Mouse (Mus musculus): ENCODE measurements around the gene Ermap.

The Ermap gene

DNA sequence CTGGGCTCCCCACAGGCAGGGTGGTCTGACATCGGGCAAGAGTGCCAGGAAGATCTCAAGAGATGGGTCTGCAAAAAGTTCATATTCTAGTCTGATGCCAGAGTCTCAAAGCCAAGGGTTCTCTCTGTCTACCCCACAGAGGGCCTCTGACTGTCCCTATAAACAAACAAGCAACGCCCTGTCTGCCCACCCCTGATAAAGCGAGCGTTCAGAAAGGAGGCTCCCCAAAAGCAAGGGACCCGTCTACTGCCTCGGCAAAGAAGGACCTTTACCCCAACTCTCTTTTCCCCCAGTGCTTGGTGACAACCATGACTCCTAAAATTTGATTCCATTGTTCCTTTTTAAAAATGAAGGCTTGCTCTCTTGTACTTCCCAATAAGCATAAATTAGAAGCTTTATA, at the start of gene Ermap:
Gene Ermap, minus strand, starts transcription at position 148 of the 400 bp plus-strand sequence.
- no peak for DNase-seq (ENCODE audit: low read depth, low spot score)

DNA sequence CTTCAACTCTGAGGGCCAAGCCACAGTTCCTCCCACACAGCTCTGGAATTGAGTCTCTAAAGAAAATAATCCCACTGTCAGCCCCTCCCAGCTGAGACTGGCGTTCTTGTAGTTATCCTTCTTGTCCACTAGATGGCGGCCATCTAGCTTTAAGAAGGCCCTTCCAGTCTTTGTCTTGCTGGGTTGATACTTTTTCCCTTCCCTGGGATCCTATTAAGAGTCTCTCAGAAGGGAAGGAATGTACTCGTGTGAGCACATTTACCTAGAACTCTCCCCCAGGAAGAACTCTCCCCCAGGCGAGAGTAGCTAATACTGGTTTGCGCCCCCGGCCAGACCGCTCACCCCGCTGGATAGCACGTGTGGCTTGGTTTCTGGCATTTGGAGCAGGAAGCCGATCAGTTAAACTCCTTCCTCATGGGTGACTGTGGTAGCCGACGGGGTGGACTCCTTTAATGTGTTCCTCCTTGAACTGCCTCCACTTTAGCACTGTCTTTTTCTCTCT, 49.4 kb upstream of the Ermap start:
- DNase-seq (ENCODE audit: low read depth, low spot score), result peak; percentile 65

DNA sequence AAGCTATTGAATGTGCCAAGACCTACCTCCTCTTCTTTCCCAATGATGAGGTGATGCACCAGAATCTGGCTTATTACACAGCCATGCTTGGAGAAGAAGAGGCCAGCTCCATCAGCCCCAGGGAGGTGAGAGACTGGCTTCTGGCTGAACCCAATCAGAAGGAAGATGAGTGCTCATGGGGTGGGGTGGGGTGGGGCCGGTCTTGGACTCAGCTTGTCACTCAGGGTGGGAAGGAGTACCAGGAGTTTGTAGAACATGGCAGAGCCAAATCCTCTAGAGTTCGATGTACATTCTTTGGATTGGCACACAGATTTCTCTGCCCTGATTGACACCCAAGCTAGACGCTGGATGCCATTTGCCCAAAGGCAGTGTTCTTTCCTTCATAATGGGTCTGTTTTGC, 48.9 kb upstream of the Ermap start:
- DNase-seq (ENCODE audit: low read depth, low spot score), result no peak

DNA sequence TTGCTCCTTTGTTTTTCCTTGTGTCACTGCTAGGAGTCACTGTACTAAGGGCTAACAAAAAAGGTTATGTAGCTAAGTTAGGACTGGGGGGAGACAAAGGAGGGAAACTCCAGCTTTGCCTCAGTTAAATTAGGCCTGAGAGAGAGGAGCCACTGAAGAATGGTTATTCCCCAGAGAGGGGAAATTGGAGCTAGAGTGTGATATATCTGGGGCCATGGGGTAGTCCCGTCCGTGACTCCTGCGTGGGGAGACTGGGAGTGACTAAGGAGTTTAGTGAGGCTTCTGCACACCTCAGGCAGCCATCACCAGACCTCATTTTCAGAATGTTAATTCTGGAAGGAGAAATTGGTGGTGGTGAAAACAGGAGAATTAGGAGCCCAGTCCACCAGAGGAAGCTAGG, 44.5 kb upstream of the Ermap start:
- DNase-seq (ENCODE audit: low read depth, low spot score), result no peak

DNA sequence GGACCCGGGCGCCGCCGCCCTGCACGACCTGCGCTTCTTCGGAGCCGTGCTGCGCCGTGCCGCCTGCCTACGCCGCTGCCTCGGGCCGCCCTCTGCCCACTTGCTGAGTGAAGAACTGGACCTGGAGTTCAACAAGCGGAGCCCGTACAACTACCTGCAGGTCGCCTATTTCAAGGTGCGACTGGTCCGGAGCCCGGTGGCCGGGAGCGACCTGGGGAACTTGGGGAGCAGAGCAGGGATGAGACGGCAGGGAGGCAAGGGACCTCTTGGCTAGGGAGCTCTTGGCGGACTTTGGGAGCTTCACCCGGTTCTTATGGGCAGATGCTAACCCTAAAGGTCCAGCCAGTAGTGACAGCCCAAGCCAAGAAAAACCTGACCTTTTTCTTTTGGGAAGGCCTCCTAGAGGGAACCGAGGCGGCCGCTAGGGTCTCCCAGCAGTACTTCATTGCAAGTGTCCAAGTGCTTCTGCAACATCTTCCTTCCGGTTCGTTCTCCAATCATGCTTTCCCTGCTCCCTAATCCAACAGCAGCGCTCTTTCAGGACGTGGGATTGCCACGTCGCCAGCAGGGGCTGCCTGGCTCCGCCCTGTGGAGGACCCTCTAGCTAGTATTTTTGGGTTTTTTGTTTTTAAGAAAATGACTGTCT, 43.6 kb upstream of the Ermap start:
- peak; percentile 57 for DNase-seq (ENCODE audit: low read depth, low spot score)

DNA sequence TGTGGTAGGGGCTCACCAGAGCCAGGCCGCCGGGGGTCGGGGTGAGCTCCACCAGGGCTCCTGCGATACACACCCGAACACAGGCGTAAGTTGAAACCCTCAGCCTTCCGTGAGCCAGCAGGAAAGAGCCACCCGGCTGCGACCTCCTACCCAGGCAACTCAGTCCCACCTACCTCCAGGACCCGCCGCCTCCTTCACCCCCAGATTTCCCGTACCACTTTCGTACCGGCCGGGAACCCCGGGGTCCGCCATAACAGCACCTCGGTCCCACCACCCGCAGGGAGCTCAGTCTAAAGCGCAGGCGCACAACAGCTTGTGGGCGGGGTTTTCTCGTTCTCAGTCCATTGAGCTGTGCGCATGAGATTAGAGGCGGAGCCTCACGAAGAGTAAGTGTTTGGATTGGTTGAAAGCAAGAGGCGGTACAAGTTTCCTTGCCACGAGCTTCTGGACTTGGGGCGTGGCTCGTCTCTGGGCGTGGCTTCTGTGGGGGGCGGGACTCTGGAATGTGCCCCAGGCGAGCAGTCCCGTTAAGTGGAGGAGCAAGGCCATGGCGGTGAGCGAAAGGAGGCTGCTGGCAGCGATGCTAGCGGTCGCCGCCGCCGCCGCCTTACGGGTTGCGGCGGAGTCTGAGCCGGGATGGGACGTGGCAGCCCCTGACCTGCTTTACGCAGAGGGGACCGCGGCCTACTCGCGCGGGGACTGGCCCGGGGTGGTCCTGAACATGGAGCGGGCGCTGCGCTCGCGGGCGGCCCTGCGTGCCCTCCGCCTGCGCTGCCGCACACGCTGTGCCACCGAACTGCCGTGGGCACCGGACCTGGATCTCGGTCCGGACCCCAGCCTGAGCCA, 42.8 kb upstream of the Ermap start, which contains the start of the genes AU022252 and P3h1:
Gene AU022252, minus strand, starts transcription at position 303 of the 846 bp plus-strand sequence.
Gene P3h1, plus strand, starts transcription at position 506 of the 846 bp plus-strand sequence.
- peak; percentile 99 for DNase-seq (ENCODE audit: low read depth, low spot score)

DNA sequence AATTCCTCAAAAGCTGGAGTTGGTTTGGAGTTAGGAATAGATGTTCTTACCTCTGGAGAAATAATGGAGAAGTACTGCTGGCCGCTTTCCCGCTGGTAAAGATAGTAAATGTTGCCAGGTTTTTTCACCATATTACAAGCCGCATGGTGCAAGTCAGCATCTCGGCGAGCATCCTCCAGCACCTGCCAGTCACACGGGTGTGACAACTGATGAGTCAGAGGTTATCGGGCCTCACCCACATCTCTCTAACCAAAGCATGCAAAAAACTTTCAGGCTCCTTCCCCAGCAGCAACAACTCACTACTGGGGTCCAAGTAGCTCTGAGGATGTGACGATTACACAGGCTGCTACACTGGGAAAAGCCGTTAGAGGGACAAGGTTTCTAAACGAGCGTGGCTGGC, 36.9 kb upstream of the Ermap start:
- no peak for DNase-seq (ENCODE audit: low read depth, low spot score)

DNA sequence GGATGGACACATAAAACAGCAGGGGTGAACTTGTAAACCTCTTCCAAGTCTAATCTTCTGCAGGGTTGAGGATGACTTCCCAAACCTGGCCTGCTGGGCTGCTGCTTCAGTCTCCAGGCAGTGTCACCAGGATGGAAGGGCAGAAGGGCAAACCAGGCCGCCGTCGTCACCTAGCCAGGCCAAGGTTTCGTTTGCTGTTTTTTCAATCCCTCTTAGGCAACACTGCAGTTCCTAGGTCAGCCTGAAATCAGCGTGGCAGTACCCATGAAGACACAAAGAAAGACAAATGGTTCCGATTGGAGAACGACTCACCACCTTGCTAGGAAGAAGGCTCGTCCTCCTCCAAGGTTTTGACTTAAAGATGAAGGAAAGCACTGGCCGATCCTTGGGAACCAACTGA, 35.9 kb upstream of the Ermap start:
- no peak for DNase-seq (ENCODE audit: low read depth, low spot score)

DNA sequence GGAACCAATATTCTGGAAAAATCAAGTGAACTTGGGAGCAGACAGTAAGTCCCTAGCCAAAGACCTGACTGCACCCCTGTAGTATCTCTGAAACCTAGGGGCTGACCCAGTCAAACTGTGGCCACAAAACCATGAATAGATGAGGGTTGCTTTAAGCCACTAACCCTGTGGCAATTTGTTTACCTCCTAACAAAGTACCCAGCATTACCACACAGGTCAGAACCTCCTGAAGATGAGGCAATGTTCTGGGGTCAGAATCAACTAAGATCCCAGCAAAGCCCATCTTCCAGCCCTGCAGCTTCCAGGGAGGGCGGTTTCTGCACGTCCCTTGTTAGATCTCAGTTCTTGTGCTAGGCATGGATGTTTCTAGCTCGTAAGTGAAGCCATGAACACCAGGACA, 34.7 kb upstream of the Ermap start:
- DNase-seq (ENCODE audit: low read depth, low spot score), result no peak

DNA sequence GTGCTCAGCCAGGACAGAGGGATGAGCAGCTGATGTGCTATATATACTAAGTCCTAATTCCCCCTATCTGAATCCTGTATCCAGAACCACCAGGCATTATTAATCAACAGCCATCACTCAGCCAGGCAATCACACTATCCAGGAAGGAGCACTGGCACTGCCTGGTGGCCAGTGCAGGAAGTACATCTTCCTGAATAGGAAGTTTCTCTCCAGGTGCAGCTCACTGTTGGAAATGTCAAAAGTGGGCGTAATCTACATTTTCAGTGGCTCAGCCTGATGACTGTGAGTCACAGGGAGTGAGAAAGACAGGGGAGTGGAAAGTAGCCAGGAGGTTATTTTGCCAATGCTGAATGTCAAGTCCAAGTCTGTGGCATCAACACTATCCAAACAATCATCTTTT, 33.9 kb upstream of the Ermap start:
- DNase-seq (ENCODE audit: low read depth, low spot score), result no peak

DNA sequence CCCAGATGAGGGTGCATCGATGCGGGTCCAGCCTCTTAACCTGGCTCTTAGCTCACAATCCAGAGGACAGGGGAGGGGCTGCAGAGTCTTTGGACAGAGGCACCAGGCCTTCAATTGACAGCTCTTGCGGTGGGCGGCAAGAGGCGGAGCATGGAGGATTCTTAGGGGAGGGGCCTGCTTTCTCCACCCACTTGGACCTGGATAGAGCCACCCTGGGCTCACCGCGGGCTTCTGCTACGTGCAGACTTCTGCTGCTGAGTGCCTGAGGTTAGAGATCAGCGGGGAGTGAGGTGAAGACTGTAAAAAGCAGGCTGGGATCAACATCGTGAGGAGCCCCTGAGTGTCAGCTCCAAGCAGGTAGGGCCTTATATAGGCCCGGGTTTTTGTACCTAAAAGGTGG, 28.4 kb upstream of the Ermap start, which contains the start of gene Tmem269:
Gene Tmem269, minus strand, starts transcription at position 49 of the 400 bp plus-strand sequence.
- no peak for DNase-seq (ENCODE audit: low read depth, low spot score)

DNA sequence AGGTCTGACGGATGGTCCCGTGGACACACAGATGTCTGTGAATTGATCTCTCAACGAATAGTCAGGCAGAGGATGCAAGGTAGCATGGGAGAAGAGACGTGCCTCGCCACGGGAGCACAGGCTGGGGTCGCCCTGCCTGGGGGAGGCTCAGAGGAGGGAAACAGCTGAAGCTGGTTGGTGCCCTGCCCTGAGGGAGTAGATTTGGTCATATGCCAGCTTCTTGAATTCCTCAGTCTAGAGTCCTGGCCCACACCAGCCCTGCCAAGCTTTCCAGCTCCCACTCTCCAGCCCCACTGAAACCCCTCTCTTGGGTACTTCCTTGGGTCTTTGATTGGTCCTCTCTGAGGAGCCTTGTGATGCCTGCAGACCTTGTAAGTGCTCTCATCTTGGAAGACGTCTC, 26.9 kb upstream of the Ermap start:
- DNase-seq (ENCODE audit: low read depth, low spot score), result no peak

DNA sequence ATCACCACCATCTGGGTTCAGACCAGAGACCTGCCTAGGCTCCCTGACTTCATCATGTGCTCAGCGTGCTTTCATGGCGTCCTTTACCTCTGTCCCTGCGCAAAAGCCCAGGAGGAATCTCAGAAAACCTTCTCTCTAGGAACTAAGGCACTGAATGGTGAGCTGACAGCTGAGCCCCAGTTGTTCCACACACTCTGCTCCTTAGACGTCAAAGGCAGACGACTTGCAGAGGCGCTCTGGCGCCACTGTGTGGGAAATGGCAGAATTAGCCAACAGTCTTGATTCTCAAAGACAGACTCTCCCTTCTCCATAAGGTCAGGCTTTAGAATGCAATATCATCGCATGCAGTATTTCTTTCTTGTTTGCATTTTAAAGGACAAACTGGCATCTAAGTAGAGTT, 14.9 kb upstream of the Ermap start:
- DNase-seq (ENCODE audit: low read depth, low spot score), result peak; percentile 56

DNA sequence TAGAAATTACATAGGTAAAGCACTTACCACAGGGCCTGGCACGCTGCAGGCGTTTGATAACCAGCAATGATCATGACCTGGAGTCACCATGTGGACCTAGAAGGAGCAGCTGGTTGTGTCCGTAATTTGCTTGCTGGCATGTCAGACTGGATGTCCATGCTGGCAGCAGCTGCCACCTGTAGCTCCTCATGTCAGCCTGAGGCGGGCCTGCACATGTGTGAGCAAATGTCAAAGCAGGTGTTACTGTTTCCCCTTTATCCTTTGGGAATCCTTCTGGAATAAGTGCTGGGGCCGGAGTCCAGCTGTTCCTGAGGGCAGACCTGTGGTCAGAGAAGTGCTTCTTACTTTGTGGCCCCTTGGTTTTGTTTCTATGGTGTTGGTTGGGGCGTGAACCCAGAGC, 8.3 kb upstream of the Ermap start:
- no peak for DNase-seq (ENCODE audit: low read depth, low spot score)

DNA sequence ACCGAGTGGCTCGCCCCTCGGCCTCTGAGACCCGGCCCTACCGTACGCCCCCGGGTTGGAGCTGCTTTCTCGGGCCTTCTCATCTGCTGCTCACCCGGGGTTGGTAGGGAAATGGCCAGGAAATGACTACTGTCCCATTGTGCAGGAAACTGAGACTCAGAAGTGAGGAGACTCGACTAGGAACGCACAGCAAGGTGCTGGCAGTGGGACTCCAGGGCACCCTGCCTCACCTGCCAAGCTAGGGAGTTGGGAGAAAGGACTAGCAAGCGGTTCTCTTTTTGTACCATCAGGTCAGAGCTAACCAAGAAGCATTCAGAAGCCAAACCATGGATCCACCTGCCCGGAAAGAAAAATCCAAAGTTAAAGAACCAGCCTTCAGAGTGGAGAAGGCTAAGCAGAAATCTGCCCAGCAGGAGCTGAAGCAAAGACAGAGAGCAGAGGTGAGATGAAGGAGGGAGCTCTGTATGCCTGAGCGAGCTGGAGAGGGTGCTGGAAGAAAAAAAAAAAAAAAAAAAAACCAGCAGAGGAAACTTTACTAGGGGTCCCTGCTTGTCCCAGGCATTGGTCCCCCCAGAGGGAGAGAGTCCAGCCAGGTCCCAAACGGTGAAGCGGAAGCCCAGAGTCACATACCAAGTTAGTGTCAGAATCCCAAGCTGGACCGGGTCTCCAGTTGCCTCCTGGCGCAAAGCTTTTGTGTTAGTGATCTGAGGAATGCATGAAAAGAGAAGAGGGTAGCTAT, 5.9 kb upstream of the Ermap start:
- no peak for DNase-seq (ENCODE audit: low read depth, low spot score)

DNA sequence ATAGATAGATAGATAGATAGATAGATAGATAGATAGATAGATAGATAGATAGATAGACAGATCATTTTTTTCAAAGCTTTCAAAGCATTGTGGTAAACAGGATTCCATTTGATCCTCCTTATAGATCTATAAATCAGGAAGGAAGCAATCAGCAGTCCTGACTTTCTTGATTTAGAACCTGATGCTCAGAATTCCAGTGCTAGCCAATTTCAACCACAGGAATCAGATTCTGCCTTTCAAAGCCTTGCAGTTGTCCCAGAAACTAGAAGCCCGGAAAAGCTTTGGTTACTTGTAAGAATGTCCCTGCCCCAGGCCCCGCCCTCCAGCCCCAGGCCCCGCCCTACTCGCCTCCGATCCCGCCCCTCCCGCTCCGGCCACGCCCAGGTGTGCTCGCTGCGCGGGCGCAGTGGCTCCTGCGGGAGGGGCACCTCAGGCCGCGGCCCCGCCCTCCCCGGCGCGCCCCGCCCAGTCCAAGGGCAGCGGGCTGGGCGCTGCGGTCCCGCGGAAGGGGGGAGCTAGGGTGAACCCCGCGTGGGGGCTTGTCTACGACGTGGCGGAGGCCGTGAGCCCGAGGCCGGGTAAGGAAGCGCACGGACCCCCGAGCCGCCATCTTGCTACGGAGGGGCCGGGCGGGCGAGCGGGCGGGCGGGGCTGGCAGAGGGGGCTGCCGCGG, 5.2 kb upstream of the Ermap start, which contains the start of gene Svbp:
Gene Svbp, plus strand, starts transcription at position 398 of the 673 bp plus-strand sequence.
- DNase-seq (ENCODE audit: low read depth, low spot score), result peak; percentile 77

DNA sequence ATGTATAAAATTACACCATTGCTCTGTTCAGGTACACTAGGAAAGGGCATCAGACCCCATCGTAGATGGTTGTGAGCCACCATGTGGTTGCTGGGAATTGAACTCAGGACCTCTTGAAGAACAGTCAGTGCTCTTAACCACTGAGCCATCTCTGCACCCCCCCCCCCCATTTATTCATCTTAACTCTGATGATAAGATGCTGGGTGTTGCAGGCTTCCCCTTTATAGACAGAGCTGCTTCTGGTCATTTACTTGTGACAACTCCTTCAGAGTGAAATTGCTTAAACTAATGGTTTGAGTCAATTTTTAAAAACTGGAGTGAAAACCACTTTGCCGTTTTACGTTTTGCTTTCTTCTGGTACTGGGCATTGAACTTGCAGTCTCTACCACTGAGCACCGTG, 2.9 kb upstream of the Ermap start:
- no peak for DNase-seq (ENCODE audit: low read depth, low spot score)

DNA sequence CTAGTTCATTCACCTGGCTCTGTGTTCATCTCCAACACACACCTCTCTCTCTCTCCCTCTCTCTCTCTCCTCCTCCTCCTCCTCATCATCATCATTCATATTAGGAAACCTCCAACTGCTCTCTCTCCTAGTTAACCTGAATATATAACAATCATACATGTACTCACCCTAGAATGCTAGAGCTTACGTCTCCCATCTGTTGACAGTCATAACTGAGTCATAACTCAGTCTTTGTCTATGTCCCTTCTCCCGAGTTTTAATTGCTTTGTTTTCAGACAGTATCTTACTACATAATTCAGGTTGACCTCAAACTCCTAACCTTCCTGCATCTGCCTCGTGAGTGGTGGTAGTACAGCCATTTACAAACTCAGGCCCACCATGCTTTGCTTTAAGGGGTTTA, 1.5 kb upstream of the Ermap start:
- no peak for DNase-seq (ENCODE audit: low read depth, low spot score)

DNA sequence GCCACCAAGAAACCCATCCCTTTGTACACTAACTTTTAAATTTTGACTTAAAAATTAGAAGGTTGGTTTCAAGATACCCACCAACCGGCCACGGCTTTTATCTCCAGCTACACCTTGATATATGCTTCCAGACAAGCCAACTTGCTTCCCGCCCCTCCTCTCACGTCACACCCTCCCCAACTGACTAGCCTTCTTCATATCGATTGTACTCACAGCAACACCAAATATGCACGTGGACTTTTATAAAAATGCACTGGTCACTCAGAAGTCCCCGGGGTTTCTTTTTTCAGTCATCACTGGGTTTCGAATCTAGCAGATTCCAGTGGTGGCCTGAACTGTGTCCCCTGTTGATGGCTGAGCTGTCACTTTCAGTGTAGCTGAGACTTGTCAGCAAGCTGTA, 807 bp upstream of the Ermap start:
- no peak for DNase-seq (ENCODE audit: low read depth, low spot score)

DNA sequence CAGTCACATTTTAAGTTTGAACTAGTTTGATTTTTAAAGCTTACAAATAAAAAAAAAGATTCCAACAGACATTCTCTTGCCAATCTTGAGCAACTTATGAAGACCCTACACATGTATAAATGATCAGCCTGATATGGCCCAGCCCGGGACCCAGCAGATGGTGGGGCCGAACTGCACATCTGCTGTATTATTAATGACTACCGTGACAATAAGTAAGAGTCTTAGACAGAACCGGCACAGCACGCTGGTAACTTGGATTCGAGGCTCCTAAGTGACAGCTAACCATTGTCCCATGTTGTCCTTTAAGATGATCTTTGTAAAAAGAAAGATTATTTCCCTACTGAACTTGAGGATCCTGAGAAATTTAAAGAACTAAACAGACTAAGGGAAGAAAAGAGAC, 419 bp downstream of the Ermap start:
- no peak for DNase-seq (ENCODE audit: low read depth, low spot score)

DNA sequence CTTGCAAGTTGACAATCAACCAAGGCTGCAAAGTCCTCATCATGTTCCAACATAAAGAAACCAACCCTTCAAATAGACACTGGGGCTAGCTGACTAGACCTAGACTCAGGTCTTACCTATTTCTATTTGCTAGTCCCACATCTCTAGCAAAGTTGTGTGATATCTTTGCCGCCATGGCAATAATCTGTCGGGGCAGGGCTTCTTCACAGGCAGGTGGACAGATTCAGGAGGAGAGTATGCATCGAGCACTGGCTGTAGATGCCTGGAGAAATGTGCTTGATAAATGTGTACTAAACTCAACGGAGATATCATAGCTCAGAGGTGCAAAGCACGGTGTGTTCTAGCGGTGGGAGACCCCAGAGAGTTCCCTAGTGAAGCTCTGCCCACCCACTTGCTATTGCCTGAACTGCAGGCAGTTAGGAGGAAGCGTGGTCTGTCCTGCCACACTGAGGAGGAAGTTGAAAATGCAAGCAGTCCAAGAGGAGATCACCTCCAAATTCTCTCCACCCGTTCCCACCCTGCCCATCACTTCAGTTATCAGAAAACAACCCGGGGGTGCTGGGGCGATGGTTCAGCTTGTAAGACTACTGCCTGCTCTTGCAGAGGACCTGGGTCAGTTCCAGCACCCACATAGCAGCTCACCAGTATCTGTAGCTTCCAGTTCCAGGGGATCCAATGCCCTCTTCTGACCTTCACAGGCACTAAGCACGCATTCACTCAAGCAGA, 1.6 kb downstream of the Ermap start:
- DNase-seq (ENCODE audit: low read depth, low spot score), result no peak

Data from embryo, embryonic 11.5 days (tissue).